Mouse (Mus musculus) thymus, adult 2 months (tissue): ENCODE measurements at regions not wholly inside any gene's neighbourhood (a gene's known extent, or its start where the extent isn't known, plus 50 kb on each side); places are given as distances from the start of the nearest gene placed in this dataset.

ENCODE experiments used
- CTCF ChIP-seq: fragments of 200-500 bp; IDR thresholded peaks from 2 replicates; pipeline ENCODE4 v1.5.1; 2012; ENCODE audit warnings: mild to moderate bottlenecking, control low read depth, low read length, moderate library complexity, borderline replicate concordance; ENCODE audit not compliant: control insufficient read depth, poor library complexity, insufficient read depth; ENCODE audit errors: extremely low read depth
- POLR2A ChIP-seq: fragments of 200-500 bp; IDR thresholded peaks from 2 replicates; pipeline ENCODE4 v1.6.1; 2012; ENCODE audit warnings: mild to moderate bottlenecking, low read length, control low read depth, moderate library complexity; ENCODE audit not compliant: control insufficient read depth, poor library complexity, insufficient read depth; ENCODE audit errors: extremely low read depth

- no peak for TF ChIP-seq CTCF
- no peak for TF ChIP-seq POLR2A
Observed at GRCm38 (mm10) chr13:106723315-106723714, 213.4 kb downstream of the Ipo11 start.
